Mouse (Mus musculus) lung, postnatal 0 days (tissue): ENCODE results near the gene Hoxa3.

Experiments
- CTCF ChIP-seq: IDR thresholded peaks from 2 replicates; pipeline ENCODE4 v1.5.1; 2016; ENCODE audit warnings: antibody characterized with exemption, mild to moderate bottlenecking
- EP300 ChIP-seq: IDR thresholded peaks from 2 replicates; pipeline ENCODE4 v1.6.1; 2016; ENCODE audit warnings: antibody characterized with exemption, mild to moderate bottlenecking, control low read depth

- TF ChIP-seq CTCF (no peak), EP300 (no peak)
These were observed 56.5 kb downstream of the Hoxa3 start for GRCm38 (mm10) chr6:52156551-52157200.
